Mouse (Mus musculus): ENCODE data around the gene Mylk2.

The Mylk2 gene

GRCm38 (mm10) chr2:152914310-152915120 is 3.4 kb downstream of the Mylk2 start:
- peak; percentile 85 for DNase-seq (ENCODE audit: low spot score)

- no peak for DNase-seq (ENCODE audit: low spot score)
Measured at GRCm38 (mm10) chr2:152915453-152915852, 4.3 kb downstream of the Mylk2 start.

GRCm38 (mm10) chr2:152916111-152916510 is 5.0 kb downstream of the Mylk2 start:
- DNase-seq (ENCODE audit: low spot score), result no peak

- DNase-seq (ENCODE audit: low spot score), result no peak
Measured at GRCm38 (mm10) chr2:152917671-152918070, 6.5 kb downstream of the Mylk2 start.

- no peak for DNase-seq (ENCODE audit: low spot score)
Measured at GRCm38 (mm10) chr2:152922376-152922775, 11.2 kb downstream of the Mylk2 start.

GRCm38 (mm10) chr2:152923621-152924020 is 12.5 kb downstream of the Mylk2 start:
- DNase-seq (ENCODE audit: low spot score), result no peak

- DNase-seq (ENCODE audit: low spot score), result no peak
Measured at GRCm38 (mm10) chr2:152924128-152924527, 13.0 kb downstream of the Mylk2 start.

- DNase-seq (ENCODE audit: low spot score), result no peak
Measured at GRCm38 (mm10) chr2:152924543-152924942, 13.4 kb downstream of the Mylk2 start.

- DNase-seq (ENCODE audit: low spot score), result peak; percentile 66
Measured at GRCm38 (mm10) chr2:152925189-152925872, 14.2 kb downstream of the Mylk2 start.

GRCm38 (mm10) chr2:152926896-152927295 is 15.7 kb downstream of the Mylk2 start:
- DNase-seq (ENCODE audit: low spot score), result no peak

GRCm38 (mm10) chr2:152927371-152927770 is 16.2 kb downstream of the Mylk2 start:
- DNase-seq (ENCODE audit: low spot score), result no peak

- no peak for DNase-seq (ENCODE audit: low spot score)
Measured at GRCm38 (mm10) chr2:152928219-152928987, 17.3 kb downstream of the Mylk2 start.

GRCm38 (mm10) chr2:152928988-152929370 is 17.8 kb downstream of the Mylk2 start:
- DNase-seq (ENCODE audit: low spot score), result no peak

GRCm38 (mm10) chr2:152930276-152930675 is 19.1 kb downstream of the Mylk2 start:
- DNase-seq (ENCODE audit: low spot score), result no peak

- no peak for DNase-seq (ENCODE audit: low spot score)
Measured at GRCm38 (mm10) chr2:152931456-152932160, 20.5 kb downstream of the Mylk2 start.

GRCm38 (mm10) chr2:152933048-152933447 is 21.9 kb downstream of the Mylk2 start, which contains the start of gene Foxs1:
Gene Foxs1 (minus strand): TSS chr2:152933208.
- no peak for DNase-seq (ENCODE audit: low spot score)

GRCm38 (mm10) chr2:152933614-152934013 is 22.5 kb downstream of the Mylk2 start:
- DNase-seq (ENCODE audit: low spot score), result no peak

GRCm38 (mm10) chr2:152939846-152940245 is 28.7 kb downstream of the Mylk2 start:
- peak; percentile 46 for DNase-seq (ENCODE audit: low spot score)

- no peak for DNase-seq (ENCODE audit: low spot score)
Measured at GRCm38 (mm10) chr2:152941106-152941505, 30.0 kb downstream of the Mylk2 start.

- no peak for DNase-seq (ENCODE audit: low spot score)
Measured at GRCm38 (mm10) chr2:152941776-152942175, 30.6 kb downstream of the Mylk2 start.

- DNase-seq (ENCODE audit: low spot score), result no peak
Measured at GRCm38 (mm10) chr2:152942898-152943515, 31.9 kb downstream of the Mylk2 start.
